Mouse (Mus musculus): ENCODE results near the gene Fosl1. TPM values are rescaled to one million over a fixed set of nuclear protein-coding genes. Genes with fewer than 3 reads are reported as not detected.

Gene Fosl1
- polyA plus RNA-seq, 1 experiment, result 15.4 TPM

DNA sequence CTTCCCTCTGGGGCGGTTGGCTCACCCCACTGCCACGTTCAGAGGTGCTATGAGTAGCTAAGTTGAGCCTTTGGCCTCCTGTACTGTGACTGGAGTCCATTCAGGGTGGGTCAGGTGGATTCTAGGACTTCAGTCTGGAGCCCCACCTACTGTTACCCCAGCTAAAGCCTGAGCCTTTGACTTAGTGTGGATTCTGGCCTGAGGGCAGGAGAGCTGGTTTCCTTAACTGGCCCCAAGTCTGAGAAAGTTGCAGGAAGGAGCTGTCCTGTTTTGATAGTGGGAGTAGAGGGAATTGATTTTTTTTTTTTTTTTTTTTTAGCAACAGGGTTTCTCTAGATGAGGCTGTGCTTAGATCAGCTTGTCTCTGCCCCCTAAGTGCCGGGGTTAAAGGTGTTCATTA, 47.0 kb downstream of the Fosl1 start:
- Histone ChIP-seq H3K4me2 (ENCODE audit: low read depth) (no peak overlapping the region), H3K27me3 (ENCODE audit: control insufficient read depth, insufficient read depth, insufficient read length) (no peaks in the 10 kb centered on the region), H3ac (ENCODE audit: control insufficient read depth, insufficient read length) (no peak overlapping the region), H3K79me2 (ENCODE audit: control insufficient read depth, insufficient read depth) (peaks cover 31% of the 10 kb centered on the region), H3K36me3 (ENCODE audit: control insufficient read depth, insufficient read depth) (peaks cover 33% of the 10 kb centered on the region), H3K4me3 (no peak overlapping the region)
- no peak for TF ChIP-seq POLR2AphosphoS2 (IDR thresholded peaks at IDR 0.05; ENCODE audit: insufficient read length, low read depth)
- TF ChIP-seq TCF12 (IDR thresholded peaks at IDR 0.05; ENCODE audit: insufficient read depth, poor library complexity, severe bottlenecking), result no peak
- TF ChIP-seq CEBPB (IDR thresholded peaks at IDR 0.05; ENCODE audit: insufficient read depth, poor library complexity, severe bottlenecking), result no peak
- TF ChIP-seq MAX (IDR thresholded peaks at IDR 0.05; ENCODE audit: low read depth), result no peak

DNA sequence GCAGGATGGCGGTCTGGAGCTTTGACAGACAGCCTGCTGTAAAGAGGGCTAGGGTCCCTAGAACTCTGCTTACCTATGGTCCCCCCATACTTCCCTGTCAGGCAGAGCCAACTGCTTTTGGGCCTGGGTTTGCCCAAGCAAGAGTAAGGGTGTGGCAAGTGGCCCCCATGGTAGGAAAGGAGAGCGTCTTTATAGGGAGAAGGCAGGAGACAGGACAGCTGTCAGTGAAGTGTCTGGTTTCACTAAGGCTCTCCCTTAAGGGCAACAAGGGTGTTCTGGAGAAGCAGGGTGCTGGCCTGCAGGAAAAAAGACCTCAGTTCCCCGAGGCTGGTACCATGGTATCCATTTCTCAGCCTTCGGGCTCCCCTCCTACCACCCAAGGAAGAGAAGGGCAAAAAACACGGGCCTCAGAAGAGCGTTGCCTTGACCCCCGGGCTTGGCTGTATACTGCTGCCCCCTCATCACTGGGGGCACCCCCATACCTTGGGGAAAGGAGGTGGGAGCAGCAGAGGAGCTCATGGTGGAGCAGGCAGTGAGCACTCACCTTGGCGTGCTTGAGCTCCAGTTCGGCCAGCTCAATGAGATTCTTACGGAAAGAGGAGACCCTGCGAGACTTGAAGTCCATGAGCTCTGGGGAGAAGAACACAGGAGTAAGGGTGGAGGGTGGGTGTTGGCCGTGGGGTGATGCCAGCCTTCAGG, 48.2 kb downstream of the Fosl1 start:
- no peak overlapping the region for H3K4me3 ChIP-seq
- no peak overlapping the region for H3ac ChIP-seq (ENCODE audit: control insufficient read depth, insufficient read length)
- H3K79me2 ChIP-seq (ENCODE audit: control insufficient read depth, insufficient read depth), result peaks cover 31% of the 10 kb centered on the region
- TF ChIP-seq POLR2AphosphoS2 (IDR thresholded peaks at IDR 0.05; ENCODE audit: insufficient read length, low read depth) (peak; percentile 15), POLR2A (IDR thresholded peaks at IDR 0.05; ENCODE audit: insufficient read length, low read depth) (no peak)
- H3K4me2 ChIP-seq (ENCODE audit: low read depth), result no peak overlapping the region
- no peaks in the 10 kb centered on the region for H3K27me3 ChIP-seq (ENCODE audit: control insufficient read depth, insufficient read depth, insufficient read length)
- peaks cover 33% of the 10 kb centered on the region for H3K36me3 ChIP-seq (ENCODE audit: control insufficient read depth, insufficient read depth)

DNA sequence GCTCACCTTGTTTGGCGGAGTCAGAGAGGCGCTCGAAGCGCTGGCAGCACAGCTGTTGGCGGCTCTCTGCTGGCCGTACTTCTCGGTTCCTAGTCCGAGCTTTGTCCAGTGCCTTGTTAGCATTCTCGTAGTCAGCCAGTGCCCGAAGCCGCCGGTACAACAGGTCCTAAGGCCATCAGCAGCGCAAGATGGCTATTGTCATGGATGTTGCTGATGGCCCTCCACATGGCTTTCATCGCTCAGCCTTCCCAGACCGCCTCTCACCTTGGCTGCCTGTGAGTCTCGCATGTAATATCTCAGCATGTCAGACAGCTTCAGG, 48.7 kb downstream of the Fosl1 start:
- Histone ChIP-seq H3K4me3 (no peak overlapping the region), H3K27me3 (ENCODE audit: control insufficient read depth, insufficient read depth, insufficient read length) (no peaks in the 10 kb centered on the region)

DNA sequence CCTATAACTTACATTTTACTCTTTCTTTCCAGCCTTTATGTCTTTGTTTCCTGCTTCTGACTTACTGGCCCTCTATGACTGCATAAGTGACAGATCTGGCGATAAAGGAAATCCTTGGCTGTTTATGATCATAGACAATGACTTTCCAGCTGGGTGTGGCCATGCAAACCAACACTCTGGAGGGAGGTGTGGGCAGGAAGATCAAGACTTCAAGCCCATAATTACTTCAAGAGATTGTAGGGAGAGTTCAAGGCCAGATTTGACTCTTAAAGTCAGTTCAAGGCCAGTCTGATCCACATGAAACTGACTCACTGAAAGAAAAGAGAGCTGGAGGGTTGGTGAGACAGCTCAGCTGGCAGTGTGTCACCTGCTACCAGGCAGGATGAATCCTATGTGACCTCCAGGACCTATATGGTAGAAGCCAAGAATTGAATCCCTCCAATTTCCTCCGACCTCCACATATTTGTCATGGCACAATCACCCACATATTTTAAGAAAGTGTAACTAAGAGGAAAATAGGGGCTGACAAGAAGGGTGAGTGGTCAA, 53.1 kb downstream of the Fosl1 start:
- Histone ChIP-seq H3K27me3 (ENCODE audit: control insufficient read depth, insufficient read depth, insufficient read length) (no peaks in the 10 kb centered on the region), H3K79me2 (ENCODE audit: control insufficient read depth, insufficient read depth) (no peaks in the 10 kb centered on the region), H3ac (ENCODE audit: control insufficient read depth, insufficient read length) (no peak overlapping the region), H3K4me2 (ENCODE audit: low read depth) (no peak overlapping the region), H3K36me3 (ENCODE audit: control insufficient read depth, insufficient read depth) (peaks cover 10% of the 10 kb centered on the region), H3K4me3 (no peak overlapping the region)
- TF ChIP-seq REST (IDR thresholded peaks at IDR 0.05; ENCODE audit: insufficient read depth, insufficient read length) (no peak), POLR2AphosphoS2 (IDR thresholded peaks at IDR 0.05; ENCODE audit: insufficient read length, low read depth) (no peak), TCF3 (IDR thresholded peaks at IDR 0.05; ENCODE audit: insufficient read length, low read depth) (no peak), E2F4 (IDR thresholded peaks at IDR 0.05; ENCODE audit: insufficient read depth) (no peak), MYOG (IDR thresholded peaks at IDR 0.05; ENCODE audit: control insufficient read depth in 1 of 3, insufficient read depth in 1 of 3, insufficient read length in 2 of 3, low read depth in 2 of 3) (no peak), SRF (IDR thresholded peaks at IDR 0.05; ENCODE audit: control insufficient read depth, insufficient read length, low read depth) (no peak), POLR2A (IDR thresholded peaks at IDR 0.05; ENCODE audit: insufficient read length, low read depth) (no peak), MAX (IDR thresholded peaks at IDR 0.05; ENCODE audit: low read depth) (no peak), TCF12 (IDR thresholded peaks at IDR 0.05; ENCODE audit: insufficient read depth, poor library complexity, severe bottlenecking) (no peak), USF1 (IDR thresholded peaks at IDR 0.05; ENCODE audit: low read depth) (no peak), CEBPB (IDR thresholded peaks at IDR 0.05; ENCODE audit: insufficient read depth, poor library complexity, severe bottlenecking) (no peak), MYOD1 (IDR thresholded peaks at IDR 0.05; ENCODE audit: control insufficient read depth in 1 of 3, insufficient read length in 2 of 3, low read depth in 2 of 3) (no peak)

More for the DNA sequence above, 48.7 kb downstream of the Fosl1 start:
- peaks cover 38% of the 10 kb centered on the region for H3K36me3 ChIP-seq (ENCODE audit: control insufficient read depth, insufficient read depth)
- no peak overlapping the region for H3ac ChIP-seq (ENCODE audit: control insufficient read depth, insufficient read length)
- peaks cover 29% of the 10 kb centered on the region for H3K79me2 ChIP-seq (ENCODE audit: control insufficient read depth, insufficient read depth)
- no peak overlapping the region for H3K4me2 ChIP-seq (ENCODE audit: low read depth)
- no peak for TF ChIP-seq CEBPB (IDR thresholded peaks at IDR 0.05; ENCODE audit: insufficient read depth, poor library complexity, severe bottlenecking)
- peak; percentile 44 for TF ChIP-seq POLR2A (IDR thresholded peaks at IDR 0.05; ENCODE audit: insufficient read length, low read depth)
- TF ChIP-seq MAX (IDR thresholded peaks at IDR 0.05; ENCODE audit: low read depth), result no peak
- peak; percentile 62 for TF ChIP-seq POLR2AphosphoS2 (IDR thresholded peaks at IDR 0.05; ENCODE audit: insufficient read length, low read depth)

DNA sequence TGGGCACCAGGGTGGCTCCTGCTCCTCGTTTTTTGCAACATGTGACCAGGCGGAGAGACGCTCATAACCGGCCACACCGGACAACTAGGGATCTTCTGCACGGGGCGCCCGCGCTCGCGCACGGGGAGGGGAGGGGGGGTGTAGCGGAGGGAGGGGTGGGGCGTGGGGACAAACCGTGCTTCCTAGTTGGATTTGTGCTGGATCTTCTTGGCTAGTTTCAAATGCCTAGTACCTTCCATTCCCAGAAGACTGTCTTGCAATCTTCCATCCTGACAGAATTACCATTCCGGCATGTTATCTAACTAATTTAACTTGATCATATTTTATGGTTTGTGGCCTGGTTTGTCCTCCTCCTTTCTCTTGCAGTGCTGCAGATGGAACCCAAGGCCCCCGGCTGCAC, 56.3 kb downstream of the Fosl1 start, which contains the start of gene 1700020D05Rik:
1700020D05Rik (minus strand) TSS at position 101 of the 400 bp plus-strand sequence.
- no peak for TF ChIP-seq REST (IDR thresholded peaks at IDR 0.05; ENCODE audit: insufficient read depth, insufficient read length)
- no peak for TF ChIP-seq MAX (IDR thresholded peaks at IDR 0.05; ENCODE audit: low read depth)
- no peak for TF ChIP-seq E2F4 (IDR thresholded peaks at IDR 0.05; ENCODE audit: insufficient read depth)
- no peak within 1 kb of the TSS for H3ac ChIP-seq (ENCODE audit: control insufficient read depth, insufficient read length)

More for the DNA sequence above, 56.3 kb downstream of the Fosl1 start, which contains the start of gene 1700020D05Rik:
- H3K27me3 ChIP-seq (ENCODE audit: control insufficient read depth, insufficient read depth, insufficient read length), result no peaks in the 10 kb centered on the region
- H3K79me2 ChIP-seq (ENCODE audit: control insufficient read depth, insufficient read depth), result no peaks in the 10 kb centered on the region
- H3K36me3 ChIP-seq (ENCODE audit: control insufficient read depth, insufficient read depth), result peaks cover 7% of the 10 kb centered on the region
- H3K4me2 ChIP-seq (ENCODE audit: low read depth), result no peak within 1 kb of the TSS
- no peak within 1 kb of the TSS for H3K4me3 ChIP-seq

Other genes with a start within 250 kb of the Fosl1 start
- 6.5 TPM for gene Pacs1, start 174.4 kb upstream of the Fosl1 start, polyA plus RNA-seq (2012; fragmentation: generic; extraction: Trizol)
- gene Sf3b2, start 152.1 kb upstream of the Fosl1 start, polyA plus RNA-seq (2012; fragmentation: generic; extraction: Trizol), result 109 TPM
- 0.05 TPM for gene Gal3st3, start 149.2 kb upstream of the Fosl1 start, polyA plus RNA-seq (2012; fragmentation: generic; extraction: Trizol)
- gene Catsper1, start 111.8 kb upstream of the Fosl1 start, polyA plus RNA-seq (2012; fragmentation: generic; extraction: Trizol), result not detected
- 28.0 TPM for gene Cst6, start 98.0 kb upstream of the Fosl1 start, polyA plus RNA-seq (2012; fragmentation: generic; extraction: Trizol)
- 52.9 TPM for gene Eif1ad, start 80.8 kb upstream of the Fosl1 start, polyA plus RNA-seq (2012; fragmentation: generic; extraction: Trizol)
- gene Banf1, start 80.4 kb upstream of the Fosl1 start, polyA plus RNA-seq (2012; fragmentation: generic; extraction: Trizol), result 337 TPM
- gene Sart1, start 58.8 kb upstream of the Fosl1 start, polyA plus RNA-seq (2012; fragmentation: generic; extraction: Trizol), result 55.6 TPM
- gene Tsga10ip, start 45.0 kb upstream of the Fosl1 start, polyA plus RNA-seq (2012; fragmentation: generic; extraction: Trizol), result 0.37 TPM
- 481 TPM for gene Drap1, start 22.6 kb upstream of the Fosl1 start, polyA plus RNA-seq (2012; fragmentation: generic; extraction: Trizol)
- gene AI837181, start 22.4 kb upstream of the Fosl1 start, polyA plus RNA-seq (2012; fragmentation: generic; extraction: Trizol), result 69.9 TPM
- 10.7 TPM for gene Ccdc85b, start 10.3 kb downstream of the Fosl1 start, polyA plus RNA-seq (2012; fragmentation: generic; extraction: Trizol)
- gene Fibp, start 13.1 kb downstream of the Fosl1 start, polyA plus RNA-seq (2012; fragmentation: generic; extraction: Trizol), result 122 TPM
- 7.2 TPM for gene Ctsw, start 21.0 kb downstream of the Fosl1 start, polyA plus RNA-seq (2012; fragmentation: generic; extraction: Trizol)
- 81.3 TPM for gene Efemp2, start 26.4 kb downstream of the Fosl1 start, polyA plus RNA-seq (2012; fragmentation: generic; extraction: Trizol)
- 66.4 TPM for gene Mus81, start 40.9 kb downstream of the Fosl1 start, polyA plus RNA-seq (2012; fragmentation: generic; extraction: Trizol)
- gene Cfl1, start 42.9 kb downstream of the Fosl1 start, polyA plus RNA-seq (2012; fragmentation: generic; extraction: Trizol), result 948 TPM
- gene 1700020D05Rik, start 56.2 kb downstream of the Fosl1 start, polyA plus RNA-seq (2012; fragmentation: generic; extraction: Trizol), result 0.17 TPM
- 7.8 TPM for gene Snx32, start 63.0 kb downstream of the Fosl1 start, polyA plus RNA-seq (2012; fragmentation: generic; extraction: Trizol)
- gene Ovol1, start 113.1 kb downstream of the Fosl1 start, polyA plus RNA-seq (2012; fragmentation: generic; extraction: Trizol), result not detected
- 3.2 TPM for gene Ap5b1, start 120.5 kb downstream of the Fosl1 start, polyA plus RNA-seq (2012; fragmentation: generic; extraction: Trizol)
- 31.9 TPM for gene Rnaseh2c, start 154.3 kb downstream of the Fosl1 start, polyA plus RNA-seq (2012; fragmentation: generic; extraction: Trizol)
- gene Kat5, start 162.7 kb downstream of the Fosl1 start, polyA plus RNA-seq (2012; fragmentation: generic; extraction: Trizol), result 37.1 TPM
- 58.0 TPM for gene Rela, start 189.9 kb downstream of the Fosl1 start, polyA plus RNA-seq (2012; fragmentation: generic; extraction: Trizol)
- 14.4 TPM for gene Sipa1, start 216.2 kb downstream of the Fosl1 start, polyA plus RNA-seq (2012; fragmentation: generic; extraction: Trizol)
- gene Map3k11, start 241.2 kb downstream of the Fosl1 start, polyA plus RNA-seq (2012; fragmentation: generic; extraction: Trizol), result 19.0 TPM
- 34.9 TPM for gene Pcnx3, start 241.4 kb downstream of the Fosl1 start, polyA plus RNA-seq (2012; fragmentation: generic; extraction: Trizol)

Measured in myocyte (in vitro differentiated cells).